In the genomic region with DNA sequence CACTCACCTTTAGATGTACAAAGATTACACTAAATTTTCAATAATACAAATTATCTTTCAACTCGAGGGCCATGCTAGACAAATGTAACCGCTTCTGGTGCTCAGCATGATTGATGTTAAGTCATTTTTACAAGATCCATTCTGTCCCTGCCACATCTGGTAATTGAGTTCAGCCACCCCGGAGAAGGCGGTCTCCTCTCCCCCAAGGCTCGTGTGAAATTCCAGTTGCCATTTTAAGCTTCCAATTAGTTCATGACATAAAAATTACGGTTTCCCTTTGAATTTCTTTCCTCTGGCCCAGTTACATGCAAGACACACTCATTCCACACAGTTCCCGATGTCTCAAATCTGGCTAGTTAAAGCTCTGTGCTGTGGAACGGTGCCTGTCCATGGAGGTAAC, we compare ENCODE assay signal across 19 mouse cellular contexts.
"Had no signal": no experiment of that assay in that cellular context is flagged by ENCODE, and none has a peak within 500 bp of the region (broad histone marks: within the 10 kb centered on the region; RNA-seq: fewer than 3 reads in every experiment).

No protein-coding gene starts in this region.

- DNase-seq: kidney, adult 18-20 months; kidney, postnatal 10 days; kidney, postnatal 36 days; layer of hippocampus, postnatal 36 days; liver, embryonic 13.5 days; lung, adult 2 months; lung, postnatal 14 days; lung, postnatal 4 days; retina, postnatal 1 day; right cerebral cortex, postnatal 25 days; spleen, adult 18-20 months; thymus, adult 2 months; thymus, postnatal 14 days; thymus, postnatal 4 days had no signal

- H3K27me3 ChIP-seq: liver, embryonic 13.5 days; midbrain, embryonic 13.5 days; stomach, embryonic 15.5 days had no signal

- H3K27ac ChIP-seq: left cerebral cortex, adult 2 months; liver, embryonic 13.5 days; midbrain, embryonic 13.5 days; stomach, embryonic 15.5 days had no signal

- H3K36me3 ChIP-seq: liver, embryonic 13.5 days; midbrain, embryonic 13.5 days; stomach, embryonic 15.5 days had no signal

- H3K9me3 ChIP-seq: liver, embryonic 13.5 days; midbrain, embryonic 13.5 days; stomach, embryonic 15.5 days had no signal

- H3K4me1 ChIP-seq: liver, embryonic 13.5 days; midbrain, embryonic 13.5 days; stomach, embryonic 15.5 days had no signal

- H3K4me3 ChIP-seq: left cerebral cortex, adult 2 months; liver, embryonic 13.5 days; midbrain, embryonic 13.5 days; stomach, embryonic 15.5 days had no signal

- ATAC-seq: inflammation-experienced regulatory T-cells, adult 6 months; intestine, embryonic 16.5 days; midbrain, embryonic 13.5 days had no signal

- H3K9ac ChIP-seq: liver, embryonic 13.5 days; midbrain, embryonic 13.5 days; stomach, embryonic 15.5 days had no signal

- H3K4me2 ChIP-seq: liver, embryonic 13.5 days; midbrain, embryonic 13.5 days; stomach, embryonic 15.5 days had no signal
